Mouse (Mus musculus) hindbrain, embryonic 15.5 days (tissue): ENCODE data around the gene Gne. TPM values are rescaled to one million over a fixed set of nuclear protein-coding genes. Genes with fewer than 3 reads are reported as not detected.

ENCODE experiments used
- ATAC-seq: fragments of 200-750 bp; cut with Nextera tagmentation; 2 replicates; pipeline ENCODE4 v1.8.0; 2017; ENCODE audit warnings: low read depth, moderate number of reproducible peaks, moderate TSS enrichment; ENCODE audit not compliant: low FRiP score
- H3K27ac ChIP-seq: fragments of 300-500 bp; sonication (generic); replicated peaks from 2 replicates; pipeline ENCODE4 v1.5.1; 2015; ENCODE audit warnings: mild to moderate bottlenecking, inconsistent platforms
- H3K27me3 ChIP-seq: fragments of 300-500 bp; sonication (generic); 2 replicates; pipeline ENCODE4 v1.6.1; 2015; ENCODE audit warnings: control low read depth, inconsistent platforms
- H3K36me3 ChIP-seq: fragments of 300-500 bp; sonication (generic); 2 replicates; pipeline ENCODE4 v1.6.1; 2015; ENCODE audit warnings: control low read depth, inconsistent platforms
- H3K4me1 ChIP-seq: fragments of 300-500 bp; sonication (generic); replicated peaks from 2 replicates; pipeline ENCODE4 v1.6.1; 2015; ENCODE audit warnings: control low read depth, inconsistent platforms
- H3K4me2 ChIP-seq: fragments of 300-500 bp; sonication (generic); 2 replicates; pipeline ENCODE4 v1.6.1; 2015; ENCODE audit warnings: moderate library complexity, mild to moderate bottlenecking, inconsistent platforms
- H3K4me3 ChIP-seq: fragments of 300-500 bp; sonication (generic); 2 replicates; pipeline ENCODE4 v1.5.1; 2015; ENCODE audit warnings: mild to moderate bottlenecking, inconsistent platforms
- H3K9ac ChIP-seq: fragments of 300-500 bp; sonication (generic); 2 replicates; pipeline ENCODE4 v1.6.1; 2015; ENCODE audit warnings: inconsistent platforms
- H3K9me3 ChIP-seq: fragments of 300-500 bp; sonication (generic); 2 replicates; pipeline ENCODE4 v1.6.1; 2016; ENCODE audit warnings: control low read depth, inconsistent platforms
- WGBS: fragments of 180-500 bp; shearing (Covaris S2); methylation state at CpG from one replicate; pipeline ENCODE4 v1.1.7; 2015; 5-methylcytosine and 5-hydroxymethylcytosine counted together
- polyA plus RNA-seq: library from polyadenylated mRNA; unstranded; fragments of >200 nt; fragmentation: Nextera tagmentation; extraction: Ambion mirVana; gene quantifications from 2 replicates; pipeline ENCODE4 v1.2.1, GENCODE M21; 2015

Gne gene
- polyA plus RNA-seq, 1 experiment from 2014 or later = 28.6 TPM

DNA sequence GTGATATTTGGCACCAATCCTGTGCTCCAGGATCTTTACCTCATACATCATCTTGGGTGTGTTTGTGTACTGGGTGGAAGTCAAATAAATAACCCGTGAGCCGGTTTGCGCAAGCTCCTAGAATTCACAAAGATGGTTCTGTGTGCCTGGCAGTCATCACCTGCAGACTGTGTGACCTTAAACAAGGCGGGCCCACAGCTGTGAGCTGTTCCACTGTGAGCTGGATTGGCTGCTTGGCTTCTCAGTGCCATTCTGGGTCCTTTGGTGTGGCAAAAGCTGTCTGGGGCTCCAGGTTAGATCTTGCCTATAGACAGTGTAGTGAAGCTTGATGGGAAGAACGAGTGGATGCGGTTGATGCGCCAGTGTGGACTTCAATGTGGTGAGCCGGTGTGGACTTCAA is 19.6 kb upstream of the Gne start:
- Histone ChIP-seq H3K27me3 (no peaks in the 10 kb centered on the region), H3K9ac (no peak overlapping the region), H3K4me3 (no peak overlapping the region), H3K36me3 (no peaks in the 10 kb centered on the region), H3K4me1 (no peaks in the 10 kb centered on the region), H3K27ac (no peak overlapping the region), H3K9me3 (no peaks in the 10 kb centered on the region), H3K4me2 (no peak overlapping the region)
- no peak for ATAC-seq
- 84% methylated on average over 8 of the region's 8 CpGs for WGBS

DNA sequence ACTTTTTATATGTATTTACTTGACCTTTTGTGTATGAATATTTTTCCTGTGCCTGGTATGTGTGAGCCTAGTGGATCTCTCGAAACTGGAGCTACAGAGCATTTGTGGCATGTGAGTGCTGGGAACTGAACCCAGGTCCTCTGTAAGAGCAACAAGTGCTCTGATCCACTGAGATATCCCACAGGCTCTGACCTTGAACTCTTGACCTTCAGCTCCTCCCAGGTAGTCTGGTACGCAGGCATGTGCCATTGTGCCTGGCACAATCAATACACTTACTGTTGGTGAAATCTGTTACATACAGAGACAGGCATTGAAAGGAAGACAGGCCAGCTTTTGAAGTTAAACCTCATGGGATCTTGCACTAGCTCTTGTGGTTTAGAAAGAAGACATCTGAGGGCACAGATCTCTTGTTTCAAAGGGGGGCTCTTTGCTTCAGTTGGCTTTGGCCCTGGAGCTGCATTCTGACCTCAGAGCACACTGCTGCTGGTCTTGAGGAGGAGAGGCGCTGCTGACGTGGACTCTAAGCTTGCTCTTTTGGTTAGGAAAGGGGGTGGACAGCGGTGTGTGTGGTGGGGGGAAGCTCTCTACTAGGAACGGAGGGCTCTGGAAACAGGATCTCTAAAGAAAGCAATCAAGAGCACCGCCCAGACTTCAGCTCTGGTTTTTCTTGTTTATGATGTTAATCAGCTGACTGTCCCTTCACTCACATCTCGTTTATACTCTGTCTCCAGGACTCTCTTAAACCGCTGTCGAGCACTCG is 13.8 kb upstream of the Gne start:
- no peak overlapping the region for H3K27ac ChIP-seq
- H3K4me2 ChIP-seq = no peak overlapping the region
- no peaks in the 10 kb centered on the region for H3K27me3 ChIP-seq
- no peaks in the 10 kb centered on the region for H3K36me3 ChIP-seq
- 64% methylated on average over 11 of the region's 11 CpGs for WGBS
- no peak overlapping the region for H3K9ac ChIP-seq
- ATAC-seq = no peak
- H3K4me3 ChIP-seq = no peak overlapping the region
- no peaks in the 10 kb centered on the region for H3K4me1 ChIP-seq
- no peaks in the 10 kb centered on the region for H3K9me3 ChIP-seq

DNA sequence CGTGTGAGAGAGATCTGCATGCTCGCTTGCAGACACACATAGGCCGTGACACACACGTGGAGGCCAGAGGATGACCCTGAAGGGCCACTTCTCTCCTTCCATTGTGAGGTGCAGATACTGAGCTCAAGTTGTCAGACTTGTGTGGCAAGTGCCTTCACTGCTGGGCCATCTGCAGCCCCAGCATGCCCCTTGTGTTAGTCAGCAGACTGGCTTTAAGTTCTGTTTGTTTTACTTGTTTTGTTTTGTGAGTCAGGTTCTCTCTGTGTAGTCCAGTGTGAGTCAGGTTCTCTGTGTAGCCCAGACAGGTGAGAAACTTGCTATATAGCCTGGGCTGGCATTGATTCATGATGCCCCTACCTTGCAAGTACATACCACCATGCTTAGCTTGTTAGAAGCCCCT is 10.5 kb upstream of the Gne start:
- no peak for ATAC-seq
- Histone ChIP-seq H3K9ac (no peak overlapping the region), H3K4me3 (no peak overlapping the region), H3K4me2 (no peak overlapping the region), H3K4me1 (no peaks in the 10 kb centered on the region), H3K27me3 (no peaks in the 10 kb centered on the region), H3K36me3 (no peaks in the 10 kb centered on the region), H3K27ac (no peak overlapping the region), H3K9me3 (no peaks in the 10 kb centered on the region)
- 87% methylated on average over 4 of the region's 4 CpGs for WGBS

DNA sequence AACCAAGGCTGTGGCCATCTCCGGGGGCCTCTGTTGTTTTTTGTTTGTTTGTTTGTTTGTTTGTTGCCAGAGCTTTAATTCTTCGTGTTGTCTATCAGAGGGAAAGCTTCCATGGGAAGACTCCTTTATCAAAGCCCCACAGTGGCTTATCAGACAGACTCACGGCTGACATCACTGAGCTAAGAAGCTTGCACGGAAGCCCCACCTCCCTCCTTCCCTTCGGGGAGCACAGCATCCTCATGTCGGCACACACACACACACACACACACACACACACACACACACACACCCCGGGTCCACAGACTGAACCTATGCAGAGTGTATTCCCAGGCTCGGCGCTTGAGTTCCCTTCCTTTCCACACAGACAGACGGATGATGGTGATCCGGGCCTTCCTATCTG is 8.4 kb upstream of the Gne start:
- Histone ChIP-seq H3K4me1 (no peaks in the 10 kb centered on the region), H3K27me3 (no peaks in the 10 kb centered on the region), H3K4me3 (no peak overlapping the region), H3K9me3 (no peaks in the 10 kb centered on the region), H3K9ac (no peak overlapping the region), H3K4me2 (no peak overlapping the region), H3K36me3 (no peaks in the 10 kb centered on the region), H3K27ac (no peak overlapping the region)
- no peak for ATAC-seq
- 84% methylated on average over 10 of the region's 11 CpGs for WGBS

DNA sequence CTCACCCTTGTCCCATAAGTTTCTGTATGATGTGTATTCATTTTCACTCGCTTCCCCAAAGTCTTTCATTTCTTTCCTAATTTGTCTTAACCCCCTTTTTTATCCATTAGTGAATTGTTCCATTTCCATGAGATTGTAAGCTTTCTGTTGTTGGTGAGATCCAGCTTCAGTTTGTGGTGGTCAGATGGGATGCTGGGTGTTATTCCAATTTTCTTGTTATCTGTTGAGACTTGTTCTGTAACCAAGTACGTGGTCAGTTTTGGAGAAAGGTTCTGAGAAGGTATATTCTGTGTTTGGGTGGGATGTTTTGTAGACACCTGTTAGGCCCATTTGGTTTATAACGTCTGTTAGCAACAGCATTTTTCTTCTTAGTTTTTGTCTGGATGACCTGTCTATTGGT is 1.6 kb upstream of the Gne start:
- Histone ChIP-seq H3K4me3 (no peak overlapping the region), H3K4me2 (no peak overlapping the region), H3K27ac (no peak overlapping the region), H3K27me3 (no peaks in the 10 kb centered on the region), H3K9ac (no peak overlapping the region), H3K36me3 (no peaks in the 10 kb centered on the region), H3K4me1 (no peaks in the 10 kb centered on the region), H3K9me3 (no peaks in the 10 kb centered on the region)
- WGBS = 95% methylated on average over 3 of the region's 3 CpGs
- ATAC-seq = no peak

DNA sequence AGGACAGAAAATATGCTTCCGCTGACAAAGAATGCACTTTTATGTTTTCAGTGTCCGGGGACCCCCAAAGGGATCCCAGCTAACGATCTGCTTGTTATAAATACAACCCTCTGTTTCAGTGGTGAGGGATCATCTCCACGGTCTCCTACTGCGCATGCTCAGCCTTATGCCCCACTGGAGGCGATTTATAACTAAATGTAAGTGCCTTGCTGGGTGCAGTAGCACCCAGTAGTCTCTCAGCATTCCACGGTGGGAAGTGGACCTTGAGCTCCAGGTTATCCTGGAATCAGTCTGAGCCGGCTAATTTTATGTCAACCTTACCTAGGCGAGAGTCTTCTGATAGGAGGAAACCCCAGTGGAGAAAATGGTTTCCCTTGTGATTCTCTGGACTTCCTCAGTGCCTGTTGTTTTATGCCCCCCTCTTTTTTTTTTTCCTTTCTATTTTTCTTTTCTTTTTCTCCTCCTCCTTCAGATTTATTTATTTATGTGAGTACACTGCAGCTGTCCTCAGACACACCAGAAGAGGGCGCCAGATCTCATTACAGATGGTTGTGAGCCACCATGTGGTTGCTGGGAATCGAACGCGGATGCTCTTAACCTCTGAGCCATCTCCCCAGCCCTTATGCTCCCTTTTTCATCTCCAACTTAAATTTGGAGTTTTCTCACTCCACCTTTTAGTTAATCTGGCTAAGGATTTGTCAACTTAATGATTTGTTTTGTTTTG is 787 bp upstream of the Gne start:
- Histone ChIP-seq H3K4me1 (no peaks in the 10 kb centered on the region), H3K4me3 (no peak overlapping the region), H3K27me3 (no peaks in the 10 kb centered on the region), H3K4me2 (no peak overlapping the region), H3K27ac (no peak overlapping the region), H3K9me3 (no peaks in the 10 kb centered on the region), H3K9ac (no peak overlapping the region), H3K36me3 (no peaks in the 10 kb centered on the region)
- WGBS = 82% methylated on average over 13 of the region's 13 CpGs
- ATAC-seq = no peak

DNA sequence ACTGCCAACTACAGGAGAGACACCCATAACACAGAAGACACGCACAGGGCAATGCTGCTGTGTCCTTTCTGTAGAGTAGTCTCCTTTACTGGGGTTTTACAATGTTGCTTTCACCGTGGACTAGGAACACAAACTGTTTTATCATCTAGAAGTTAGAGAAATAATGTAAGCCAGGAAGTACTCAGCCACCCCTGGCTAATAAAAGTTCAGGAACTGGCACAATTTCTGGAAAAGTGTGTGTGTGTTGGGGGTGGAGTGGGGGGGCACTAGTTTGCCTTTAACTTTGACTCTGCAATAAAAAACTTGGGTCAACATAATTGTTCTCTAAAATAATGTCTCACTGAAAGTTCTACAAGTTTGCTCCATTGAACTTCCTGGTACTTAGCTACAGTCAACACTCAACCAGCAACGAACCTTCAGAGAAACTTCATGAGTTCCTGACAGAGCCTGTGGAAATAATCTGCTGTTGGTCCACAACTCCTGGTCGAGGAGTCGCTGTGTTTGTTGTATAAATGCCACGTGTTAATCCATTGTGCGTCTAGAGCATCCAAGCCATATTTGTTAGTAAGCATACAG is 5.5 kb downstream of the Gne start:
- peaks cover 2% of the 10 kb centered on the region for H3K4me1 ChIP-seq
- H3K9me3 ChIP-seq = no peaks in the 10 kb centered on the region
- no peak overlapping the region for H3K4me3 ChIP-seq
- WGBS = 90% methylated on average over 7 of the region's 7 CpGs
- no peaks in the 10 kb centered on the region for H3K27me3 ChIP-seq
- no peak overlapping the region for H3K27ac ChIP-seq
- ATAC-seq = no peak
- no peak overlapping the region for H3K4me2 ChIP-seq
- no peaks in the 10 kb centered on the region for H3K36me3 ChIP-seq
- no peak overlapping the region for H3K9ac ChIP-seq

DNA sequence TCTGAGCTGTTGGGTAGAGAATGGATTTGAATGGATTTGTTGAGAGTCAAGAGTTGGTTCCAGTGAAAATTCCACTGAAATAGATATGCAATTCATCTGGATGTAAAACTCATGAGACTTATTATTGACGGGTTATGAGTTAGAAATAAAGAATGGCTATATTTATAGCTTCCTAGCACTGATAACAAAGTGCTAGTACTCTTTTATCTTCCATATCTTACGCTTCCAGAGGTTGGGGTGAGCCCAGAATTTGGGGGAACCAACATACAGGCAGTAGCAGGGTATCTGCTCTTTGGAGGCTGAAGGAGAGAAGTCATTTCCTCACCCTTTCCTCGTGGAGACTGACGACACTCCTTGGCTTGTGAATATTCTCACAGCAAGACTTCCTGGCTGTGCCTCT is 9.6 kb downstream of the Gne start:
- Histone ChIP-seq H3K4me3 (no peak overlapping the region), H3K9me3 (no peaks in the 10 kb centered on the region), H3K4me2 (no peak overlapping the region), H3K27ac (no peak overlapping the region), H3K9ac (no peak overlapping the region), H3K4me1 (peaks cover 27% of the 10 kb centered on the region), H3K27me3 (no peaks in the 10 kb centered on the region), H3K36me3 (no peaks in the 10 kb centered on the region)
- WGBS = 80% methylated on average over 4 of the region's 4 CpGs
- no peak for ATAC-seq

DNA sequence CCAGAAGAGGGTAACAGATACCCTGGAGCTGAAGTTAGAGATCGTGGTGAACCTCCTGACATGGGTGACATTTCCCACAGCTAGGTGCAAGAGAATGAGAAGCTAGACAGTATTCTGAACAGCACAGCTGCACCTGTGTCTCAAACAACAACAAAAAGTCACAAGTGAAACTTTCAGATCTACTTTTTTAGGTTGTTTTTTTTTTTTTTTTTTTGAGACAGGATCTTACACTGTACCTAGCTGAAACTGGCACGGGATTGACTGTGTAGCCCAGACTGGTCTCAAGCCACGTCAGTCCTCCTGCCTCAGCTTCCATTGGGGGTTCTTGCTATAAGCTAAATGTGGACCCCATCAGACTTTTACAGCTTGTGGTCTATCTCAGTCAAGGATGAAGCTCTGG is 10.2 kb downstream of the Gne start:
- Histone ChIP-seq H3K4me1 (peaks cover 27% of the 10 kb centered on the region), H3K9ac (no peak overlapping the region), H3K27ac (no peak overlapping the region), H3K4me2 (no peak overlapping the region), H3K9me3 (no peaks in the 10 kb centered on the region), H3K36me3 (no peaks in the 10 kb centered on the region), H3K4me3 (no peak overlapping the region), H3K27me3 (no peaks in the 10 kb centered on the region)
- 87% methylated on average over 3 of the region's 3 CpGs for WGBS
- ATAC-seq = no peak

DNA sequence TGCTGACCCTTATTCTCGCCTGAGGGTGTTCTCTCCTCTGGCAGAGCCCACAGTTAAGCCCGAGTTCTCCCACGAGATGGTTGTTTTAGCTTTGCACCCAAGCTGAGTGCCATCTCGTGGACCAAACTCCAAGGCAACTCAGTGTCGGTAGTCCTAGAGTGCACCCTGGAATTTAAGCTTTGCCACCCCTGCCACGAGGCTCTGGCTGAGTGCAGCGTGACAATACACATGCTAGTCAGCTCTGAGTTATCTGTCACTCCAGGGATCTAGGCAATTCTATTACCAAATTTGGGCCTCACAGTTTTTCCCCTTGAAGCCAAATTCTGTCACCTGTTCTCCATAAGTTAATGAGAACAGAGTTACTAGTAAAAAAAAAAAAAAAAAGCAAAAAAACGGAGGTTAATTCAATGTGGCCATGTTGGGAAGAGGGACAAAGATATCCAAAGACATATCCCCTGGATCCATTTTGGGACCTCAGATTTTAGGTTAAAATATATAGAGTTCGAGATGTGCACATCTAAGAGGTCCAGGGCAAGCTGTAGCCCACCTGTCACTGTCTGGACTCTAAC is 11.0 kb downstream of the Gne start:
- H3K27me3 ChIP-seq = no peaks in the 10 kb centered on the region
- WGBS = 11% methylated on average over 9 of the region's 9 CpGs
- peak overlapping the region; percentile 88 for H3K9ac ChIP-seq
- no peaks in the 10 kb centered on the region for H3K36me3 ChIP-seq
- peak overlapping the region; percentile 82 for H3K4me2 ChIP-seq
- H3K27ac ChIP-seq = peak overlapping the region; percentile 86
- peak overlapping the region; percentile 90 for H3K4me3 ChIP-seq
- no peaks in the 10 kb centered on the region for H3K9me3 ChIP-seq
- no peak; the same call in 1 of the 2 replicates for ATAC-seq
- H3K4me1 ChIP-seq = peaks cover 27% of the 10 kb centered on the region

DNA sequence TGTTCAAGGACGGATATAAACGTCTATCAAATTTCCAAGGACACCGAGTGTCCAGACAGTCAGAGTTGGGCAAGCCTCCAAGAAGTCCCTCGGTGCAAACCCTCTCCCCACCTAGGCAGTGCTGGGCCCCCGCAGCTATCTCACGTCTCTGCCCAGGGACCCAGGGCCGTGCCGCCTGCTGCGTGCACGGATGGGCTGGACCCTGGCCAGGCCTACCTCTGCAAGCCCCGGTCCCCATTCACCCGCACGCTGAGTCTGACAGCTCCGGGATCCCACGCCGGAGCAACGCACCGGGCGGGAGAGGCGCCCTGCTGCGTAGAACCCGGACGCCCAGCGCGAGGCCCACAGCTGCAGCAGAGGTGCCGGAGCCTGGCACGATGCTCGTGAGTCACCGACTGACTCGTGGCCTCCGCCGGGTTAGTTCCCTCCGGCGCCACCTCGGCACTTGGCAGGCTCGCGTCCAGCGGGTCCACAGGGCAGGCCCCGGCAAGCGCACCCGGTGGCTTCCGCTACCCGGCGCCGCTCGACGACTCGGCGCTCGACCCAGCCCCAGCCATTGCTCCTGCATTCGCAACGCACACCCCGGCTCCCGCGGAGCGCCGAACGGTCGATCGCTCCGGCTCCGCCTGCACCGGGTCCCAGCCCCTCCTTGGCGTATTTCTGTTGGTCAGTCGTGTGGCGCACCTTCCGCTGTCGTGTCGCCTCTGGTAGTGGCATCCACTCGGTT is 11.7 kb downstream of the Gne start:
- H3K9me3 ChIP-seq = no peaks in the 10 kb centered on the region
- no peaks in the 10 kb centered on the region for H3K36me3 ChIP-seq
- peak overlapping the region; percentile 90 for H3K4me3 ChIP-seq
- peak overlapping the region; percentile 88 for H3K9ac ChIP-seq
- ATAC-seq = peak; percentile 98
- under 1% methylated on average over 54 of the region's 70 CpGs for WGBS
- H3K27ac ChIP-seq = peak overlapping the region; percentile 86
- H3K4me2 ChIP-seq = peak overlapping the region; percentile 82
- peaks cover 27% of the 10 kb centered on the region for H3K4me1 ChIP-seq
- H3K27me3 ChIP-seq = no peaks in the 10 kb centered on the region
